Comparison of ENCODE assay signal across 15 mouse cellular contexts in the genomic region with DNA sequence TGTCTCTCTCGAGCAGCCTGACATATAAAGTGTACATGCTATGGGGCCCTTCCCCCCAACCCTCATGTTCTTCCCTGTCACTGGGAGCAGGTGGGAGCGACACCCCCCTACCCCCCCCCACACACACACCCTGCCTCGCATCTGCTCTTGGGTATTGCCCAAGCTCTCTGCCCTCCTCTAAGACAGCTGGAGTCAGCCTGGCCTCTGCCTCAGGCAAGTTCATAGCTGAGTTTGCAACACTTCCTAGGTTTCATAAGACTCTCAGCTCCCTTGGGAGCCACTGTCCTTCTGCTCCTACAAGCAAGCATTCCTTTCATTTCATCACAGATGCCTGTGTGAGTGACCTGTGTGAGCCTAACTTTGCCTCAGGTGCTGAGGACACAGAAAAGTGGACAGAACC. TPM values are rescaled to one million over a fixed set of nuclear protein-coding genes. Genes with fewer than 3 reads are reported as not detected.
A peak's percentile ranks its signal among the peaks of the same experiment; 100 is the strongest.
DNase-seq lines count a peak whose midpoint lies in the region; ATAC-seq and TF ChIP-seq lines count a peak whose summit lies in the region.
"Had no signal": no experiment of that assay in that cellular context is flagged by ENCODE, and none has a peak within 500 bp of the region (broad histone marks: within the 10 kb centered on the region; RNA-seq: fewer than 3 reads in every experiment).

No protein-coding gene starts in this region.

- no peak for TF ChIP-seq EP300 in CH12.LX (IDR thresholded peaks at IDR 0.05; ENCODE audit: low read length)

- in situ Hi-C loops in CH12.LX (cut with MboI; ENCODE audit: low pct_ligation_motif_present, low pct_unique_long_range_greater_than_20kb, low sequenced_read_pairs), result loop anchor here (10.0 kb wide), 1 partner anchor 45 kb away; no protein-coding TSS in a partner anchor

- TF ChIP-seq CTCF in CH12.LX (conservative IDR thresholded peaks at IDR 0.05 in 1 of 2, IDR thresholded peaks at IDR 0.05 in 1 of 2; ENCODE audit: low read depth in 2 of 2, low read length in 2 of 2), result no peak

- TF ChIP-seq RAD21 in CH12.LX (IDR thresholded peaks at IDR 0.05; ENCODE audit: low read depth, low read length), result no peak

- 27% methylated on average over 3 of the region's 3 CpGs for WGBS in kidney, embryonic 15.5 days

- no peak overlapping the region for H3K4me2 ChIP-seq in kidney, embryonic 15.5 days
- no peak overlapping the region for H3K4me2 ChIP-seq in CH12.LX (ENCODE audit: insufficient read depth, low read depth, poor library complexity, severe bottlenecking)
- H3K4me2 ChIP-seq: limb, embryonic 13.5 days had no signal

- H3K27me3 ChIP-seq in kidney, embryonic 15.5 days, result no peaks in the 10 kb centered on the region
- H3K27me3 ChIP-seq in CH12.LX (replicated peaks), result no peaks in the 10 kb centered on the region
- H3K27me3 ChIP-seq: limb, embryonic 13.5 days had no signal

- DNase-seq in adrenal gland, postnatal 14 days, result peak; percentile 67
- no peak for DNase-seq in adrenal gland, adult 18-20 months (ENCODE audit: low spot score in 2 of 2)
- no peak for DNase-seq in kidney, postnatal 36 days
- no peak for DNase-seq in CH12.LX (ENCODE audit: extremely low read depth)
- peak; percentile 71 for DNase-seq in lung, postnatal 36 days
- no peak for DNase-seq in right cerebral cortex, postnatal 25 days
- no peak for DNase-seq in cerebellum, postnatal 14 days
- DNase-seq: cerebellum, postnatal 10 days; right cerebral cortex, postnatal 4 days had no signal

- dilution Hi-C loops in CH12.LX (cut with MboI; ENCODE audit: extremely low pct_ligation_motif_present, extremely low pct_unique_long_range_greater_than_20kb, low sequenced_read_pairs), result no loop called here

- H3K36me3 ChIP-seq in kidney, embryonic 15.5 days, result no peaks in the 10 kb centered on the region
- peaks cover 12 to 14% of the 10 kb centered on the region in 2 experiments for H3K36me3 ChIP-seq in CH12.LX (replicated peaks in 1 of 2; ENCODE audit: control insufficient read depth in 1 of 2, insufficient read depth in 1 of 2, low read length in 1 of 2)
- H3K36me3 ChIP-seq: limb, embryonic 13.5 days had no signal

- ATAC-seq in kidney, embryonic 15.5 days (replicated peaks; ENCODE audit: low FRiP score), result peak; percentile 55
- ATAC-seq: intestine, postnatal 0 days had no signal

- H3K4me1 ChIP-seq in kidney, embryonic 15.5 days, result peaks cover 33% of the 10 kb centered on the region
- peaks cover 15 to 32% of the 10 kb centered on the region in 2 experiments for H3K4me1 ChIP-seq in CH12.LX (ENCODE audit: control insufficient read depth in 1 of 2, insufficient read depth in 2 of 2)
- H3K4me1 ChIP-seq: limb, embryonic 13.5 days had no signal

- no peak overlapping the region for H3K9ac ChIP-seq in kidney, embryonic 15.5 days
- H3K9ac ChIP-seq in CH12.LX (ENCODE audit: insufficient read depth, low read depth), result no peak overlapping the region
- H3K9ac ChIP-seq: limb, embryonic 13.5 days had no signal

- no peak for TF ChIP-seq POLR2A in CH12.LX (IDR thresholded peaks at IDR 0.05; ENCODE audit: low read depth, low read length)

- peak overlapping the region; percentile 10; the same call in 1 of the 2 replicates for H3K27ac ChIP-seq in kidney, embryonic 15.5 days
- peak overlapping the region; percentile 50 for H3K27ac ChIP-seq in CH12.LX (ENCODE audit: insufficient read depth, low read depth)
- H3K27ac ChIP-seq: limb, embryonic 13.5 days had no signal

- no peaks in the 10 kb centered on the region for H3K9me3 ChIP-seq in kidney, embryonic 15.5 days (replicated peaks)
- peaks cover 9% of the 10 kb centered on the region for H3K9me3 ChIP-seq in CH12.LX (replicated peaks; ENCODE audit: low read length)
- H3K9me3 ChIP-seq: limb, embryonic 13.5 days had no signal

- no peak overlapping the region for H3K4me3 ChIP-seq in kidney, embryonic 15.5 days (replicated peaks)
- H3K4me3 ChIP-seq in CH12.LX (replicated peaks in 1 of 3; ENCODE audit: low read depth in 2 of 3, low read length in 2 of 3, poor library complexity in 1 of 3), result no peak overlapping the region
- H3K4me3 ChIP-seq: limb, embryonic 13.5 days had no signal

- H3K79me2 ChIP-seq in CH12.LX (replicated peaks; ENCODE audit: control insufficient read depth, extremely low read depth, insufficient read depth, poor library complexity, severe bottlenecking), result no peaks in the 10 kb centered on the region

TF ChIP-seq in CH12.LX, 34 proteins besides CTCF, POLR2A, EP300 and RAD21:
- TF ChIP-seq CHD2 (IDR thresholded peaks at IDR 0.05; ENCODE audit: low read length) (no peak), MAZ (IDR thresholded peaks at IDR 0.05; ENCODE audit: low read depth, low read length) (no peak), KAT2A (IDR thresholded peaks at IDR 0.05; ENCODE audit: insufficient replicate concordance, low read length) (no peak), SIN3A (IDR thresholded peaks at IDR 0.05; ENCODE audit: low read length) (no peak), E2F4 (IDR thresholded peaks at IDR 0.05; ENCODE audit: insufficient replicate concordance, low read depth, low read length) (no peak), MAX (IDR thresholded peaks at IDR 0.05; ENCODE audit: low read length) (no peak), JUND (conservative IDR thresholded peaks at IDR 0.05; ENCODE audit: low read depth, low read length) (no peak), PAX5 (IDR thresholded peaks at IDR 0.05; ENCODE audit: low read length) (no peak), HCFC1 (IDR thresholded peaks at IDR 0.05; ENCODE audit: low read depth, low read length) (no peak)

RNA-seq across cellular contexts. Expression of a gene that starts 12.2 kb away (rescaled TPM):
- total RNA-seq in adrenal gland, postnatal 14 days (2021), result 41.4 and 46.8 TPM in 2 replicates
- 10 to 100 TPM; 35.3 to 48.3 TPM for total RNA-seq in adrenal gland, adult 18-20 months (2021)
- 16.7 and 19.3 TPM in 2 replicates for polyA plus RNA-seq in kidney, embryonic 15.5 days (2015; fragmentation: Nextera tagmentation; extraction: Ambion mirVana)
- total RNA-seq in CH12.LX (2012; rRNA removed) (156 and 207 TPM in 2 replicates), CH12.LX (2014; rRNA removed) (110 and 119 TPM in 2 replicates)
- polyA plus RNA-seq in CH12.LX (2012; ENCODE audit: insufficient read length, low read depth), result 235 and 291 TPM in 2 replicates

RNA-seq across cellular contexts. Expression of a gene that starts 25.0 kb away (rescaled TPM):
- total RNA-seq in adrenal gland, postnatal 14 days (2021), result 0.30 and 6.4 TPM in 2 replicates
- total RNA-seq in adrenal gland, adult 18-20 months (2021), result not detected
- polyA plus RNA-seq in kidney, embryonic 15.5 days (2015; fragmentation: Nextera tagmentation; extraction: Ambion mirVana), result 0.40 TPM in 1 of 2 replicates, not detected in the other
- total RNA-seq in CH12.LX (2012; rRNA removed) (3.1 and 9.7 TPM in 2 replicates), CH12.LX (2014; rRNA removed) (not detected in 2 replicates)
- polyA plus RNA-seq in CH12.LX (2012; ENCODE audit: insufficient read length, low read depth), result 0.90 and 1.6 TPM in 2 replicates
- total RNA-seq: heart, postnatal 14 days; layer of hippocampus, postnatal 10 days; neutrophil, adult 5-6 weeks had no signal
- polyA plus RNA-seq: limb, embryonic 13.5 days had no signal

RNA-seq across cellular contexts. Expression of a gene that starts 29.8 kb away (rescaled TPM):
- 30.4 and 31.2 TPM in 2 replicates for total RNA-seq in adrenal gland, postnatal 14 days (2021)
- 10 to 100 TPM; 44.8 to 48.9 TPM for total RNA-seq in adrenal gland, adult 18-20 months (2021)
- polyA plus RNA-seq in kidney, embryonic 15.5 days (2015; fragmentation: Nextera tagmentation; extraction: Ambion mirVana), result 41.2 and 43.3 TPM in 2 replicates
- total RNA-seq in CH12.LX (2012; rRNA removed) (29.1 and 34.2 TPM in 2 replicates), CH12.LX (2014; rRNA removed) (20.9 and 25.7 TPM in 2 replicates)
- 13.2 and 14.9 TPM in 2 replicates for polyA plus RNA-seq in CH12.LX (2012; ENCODE audit: insufficient read length, low read depth)

Comparison
In these comparisons a context has a peak if more than half of its experiments do, and no peak if none do; other contexts are left out.
1. DNase-seq: peak in adrenal gland, postnatal 14 days (single experiment) and lung, postnatal 36 days (single experiment); none in adrenal gland, adult 18-20 months (0 of 2), kidney, postnatal 36 days (0 of 2), CH12.LX (single experiment), right cerebral cortex, postnatal 25 days (single experiment) and cerebellum, postnatal 14 days (0 of 2).